Mouse (Mus musculus) left cerebral cortex, adult 6 months (tissue): ENCODE measurements around the gene Prkcq. TPM values are rescaled to one million over a fixed set of nuclear protein-coding genes. Genes with fewer than 3 reads are reported as not detected.

Experiments
- long read RNA-seq, 2 experiments: library from polyadenylated mRNA; unstranded; transcript quantifications; one replicate each; pipeline ENCODE4 v2.0.0; 2019 to 2020
- polyA plus RNA-seq: library from polyadenylated mRNA; unstranded; fragments of <200 nt; fragmentation: Nextera tagmentation; gene quantifications from 2 replicates; pipeline ENCODE4 v1.2.3, GENCODE M21; 2021

Prkcq gene
- 3.7 and 4.2 TPM in 2 replicates for polyA plus RNA-seq
- long read RNA-seq, experiment 1, transcript Prkcq-201 (18 exons, 3,583 nt) = major isoform, 41 of 56 reads
- long read RNA-seq, experiment 1, partial matches to known transcripts = 6 of 56 reads
- long read RNA-seq, experiment 1, other reads (novel, unspliced or antisense) = 8 of 56 reads
- long read RNA-seq, experiment 2, partial matches to known transcripts = 1 of 6 reads
- long read RNA-seq, experiment 2, other reads (novel, unspliced or antisense) = 2 of 6 reads

GRCm38 (mm10) chr2:11171754-11172501 is at the start of gene Prkcq:
TSS of gene Prkcq (plus strand) at chr2:11172108.

